Mouse (Mus musculus) adrenal gland, postnatal 25 days (tissue): ENCODE measurements around the gene Anp32b. TPM values are rescaled to one million over a fixed set of nuclear protein-coding genes. Genes with fewer than 3 reads are reported as not detected.
A peak's percentile ranks its signal among the peaks of the same experiment; 100 is the strongest.

Experiments used
- DNase-seq: peaks from one replicate; pipeline ENCODE4 v3.0.0; 2021; ENCODE audit warnings: mixed read lengths
- long read RNA-seq: library from polyadenylated mRNA; stranded (forward); transcript quantifications from one replicate; pipeline ENCODE4 v2.0.0, GENCODE M21; 2021
- total RNA-seq: library from RNA; stranded (reverse); gene quantifications from 2 replicates; pipeline ENCODE4 v1.2.3, GENCODE M21; 2021

The Anp32b gene
- 140 and 161 TPM in 2 replicates for total RNA-seq
- long read RNA-seq, transcript Anp32b-201 (7 exons, 1,716 nt): major isoform, 137 of 165 reads
- long read RNA-seq, partial matches to known transcripts: 9 of 165 reads
- long read RNA-seq, other reads (novel, unspliced or antisense): 19 of 165 reads

DNA sequence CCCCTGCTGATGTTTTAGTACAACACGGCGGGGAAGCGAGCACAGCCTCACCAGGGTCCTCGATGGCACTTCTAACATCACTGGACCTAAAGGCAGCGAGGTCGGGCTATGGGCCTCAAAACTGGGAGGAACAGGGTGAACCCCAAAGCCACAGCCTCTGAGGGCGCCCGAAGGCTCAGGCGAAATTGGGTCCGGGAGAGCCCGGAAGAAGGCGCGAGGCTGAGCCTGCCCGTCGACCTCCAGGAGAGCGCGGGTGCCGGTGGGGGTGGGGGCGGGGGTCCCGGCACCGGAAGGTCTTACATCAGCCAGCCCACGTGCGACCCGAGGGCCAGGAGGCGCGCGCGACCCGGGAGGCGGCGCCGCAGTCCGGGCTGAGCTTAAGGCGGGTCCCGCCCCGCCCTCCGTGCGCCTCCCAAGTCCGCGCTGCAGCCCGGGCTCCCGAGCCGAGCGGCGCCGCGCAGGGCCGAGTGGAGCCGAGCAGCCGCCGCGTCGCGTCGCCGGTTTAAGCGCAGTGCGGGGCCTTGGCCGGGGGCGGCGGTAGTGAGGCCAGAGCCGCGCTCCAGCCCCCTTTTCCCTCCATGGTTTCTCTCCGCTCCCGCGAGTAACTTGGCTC lies at the start of gene Anp32b:
Gene Anp32b, plus strand, starts transcription at position 384 of the 613 bp plus-strand sequence.
- peak; percentile 94 for DNase-seq

GRCm38 (mm10) chr4:46404042-46404795 lies 46.5 kb upstream of the Anp32b start:
- DNase-seq: no peak

DNA sequence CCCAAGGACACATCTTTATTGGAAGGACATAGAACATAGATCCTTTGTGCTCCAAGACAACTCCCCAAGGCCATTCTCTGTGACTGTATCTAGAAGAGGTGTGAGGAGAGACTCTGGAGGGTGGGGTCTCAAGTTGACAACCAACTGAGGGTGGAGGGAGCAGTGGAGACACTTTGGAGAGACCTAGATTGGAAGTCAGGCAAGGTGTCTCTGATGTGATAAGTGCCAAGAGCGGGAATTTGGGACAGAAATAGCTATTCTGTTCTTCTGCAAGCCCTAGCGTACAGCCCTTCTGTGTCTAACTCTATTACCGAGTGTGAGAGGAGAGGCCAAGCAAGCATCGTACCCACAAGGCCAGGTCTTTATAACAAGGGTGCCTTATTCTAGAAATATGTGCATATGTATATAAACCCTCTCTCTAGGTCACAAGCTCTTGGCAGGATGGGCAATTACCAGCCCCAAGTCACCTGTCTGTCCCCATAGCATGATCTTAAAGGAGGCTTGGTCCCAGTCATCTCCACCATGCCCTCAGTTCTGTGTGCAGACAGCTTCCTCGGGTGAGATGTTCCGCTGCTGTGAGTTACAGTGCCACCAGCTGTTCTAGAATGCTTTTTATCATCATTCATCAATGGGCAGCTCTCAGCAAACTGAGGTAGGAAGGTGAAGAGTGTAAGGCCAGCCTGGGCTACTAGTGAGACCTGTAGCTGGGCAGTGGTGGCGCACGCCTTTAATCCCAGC lies 43.6 kb upstream of the Anp32b start:
- DNase-seq: no peak

DNA sequence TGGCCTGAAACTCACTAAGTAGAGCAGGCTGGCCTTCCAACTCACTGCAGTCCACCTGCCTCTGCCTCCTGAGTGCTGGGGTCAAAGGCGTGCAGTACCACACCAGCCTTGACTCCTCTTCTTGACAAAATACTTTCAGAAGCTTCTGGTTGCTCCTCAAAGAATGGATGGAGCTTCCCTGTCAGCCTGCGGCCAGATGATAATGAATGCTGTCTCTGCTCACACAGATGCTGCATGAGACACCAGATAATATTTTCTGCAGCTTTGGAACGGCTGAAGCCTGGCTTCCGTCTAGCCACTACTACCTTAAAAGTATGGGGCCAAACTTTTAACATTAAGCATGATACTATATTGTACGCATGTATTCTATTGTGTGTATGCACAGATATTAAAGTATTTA lies 40.0 kb upstream of the Anp32b start:
- DNase-seq: no peak

DNA sequence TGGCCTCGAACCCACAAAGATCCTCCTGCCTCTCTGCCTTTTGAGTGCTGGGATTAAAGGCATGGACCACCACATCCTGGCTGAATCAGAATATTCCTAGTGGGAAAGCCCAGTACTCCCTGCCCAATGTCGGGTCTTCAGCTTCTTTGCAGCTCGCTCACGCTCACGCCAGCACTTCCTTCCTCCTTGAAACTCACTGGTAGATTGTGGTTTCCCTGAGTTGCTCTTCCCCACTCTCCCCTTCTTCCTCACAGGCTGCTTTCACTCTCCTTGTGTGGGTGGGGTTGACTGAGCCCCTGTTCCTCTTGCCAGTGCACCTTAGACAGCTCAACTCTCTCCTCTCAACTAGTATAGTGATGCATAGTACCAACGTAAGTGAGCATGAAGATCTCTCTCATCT lies 39.2 kb upstream of the Anp32b start:
- no peak for DNase-seq

GRCm38 (mm10) chr4:46412113-46412512 lies 38.6 kb upstream of the Anp32b start:
- no peak for DNase-seq

GRCm38 (mm10) chr4:46413406-46413805 lies 37.3 kb upstream of the Anp32b start, which contains the start of gene Hemgn:
Gene Hemgn, minus strand, starts transcription at chr4:46413506.
- no peak for DNase-seq

GRCm38 (mm10) chr4:46417491-46417890 lies 33.2 kb upstream of the Anp32b start:
- DNase-seq: peak; percentile 15

GRCm38 (mm10) chr4:46418851-46419250 lies 31.9 kb upstream of the Anp32b start:
- no peak for DNase-seq

GRCm38 (mm10) chr4:46422625-46423024 lies 28.1 kb upstream of the Anp32b start:
- DNase-seq: no peak

DNA sequence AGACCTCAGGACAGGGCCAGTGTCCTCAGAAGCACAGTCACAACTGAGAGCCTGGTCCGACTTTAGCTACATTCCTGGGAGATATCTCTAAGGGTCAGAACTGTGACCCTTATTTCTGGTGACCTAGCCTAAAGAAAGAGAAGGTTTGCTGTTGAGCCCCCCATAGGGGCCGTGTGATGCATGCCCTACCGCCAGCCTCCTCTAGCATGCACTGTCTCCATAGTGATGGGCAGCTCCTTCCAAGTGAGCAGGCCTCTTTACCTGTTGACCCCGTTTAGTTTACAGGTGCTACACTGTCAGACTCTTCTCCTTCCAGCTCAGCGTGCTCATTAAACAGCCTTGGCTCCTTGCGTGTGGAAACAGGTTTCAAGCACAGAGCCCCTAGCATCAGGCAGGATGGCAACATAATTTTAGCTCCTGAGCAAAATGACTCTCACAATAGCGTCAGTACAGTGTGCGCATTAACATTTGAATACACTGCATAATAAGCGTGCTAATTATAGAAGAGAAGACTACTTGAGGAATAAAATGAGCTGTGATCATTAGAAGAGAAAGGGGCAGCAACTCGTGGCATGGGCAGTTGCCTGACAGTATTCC lies 21.7 kb upstream of the Anp32b start:
- no peak for DNase-seq

DNA sequence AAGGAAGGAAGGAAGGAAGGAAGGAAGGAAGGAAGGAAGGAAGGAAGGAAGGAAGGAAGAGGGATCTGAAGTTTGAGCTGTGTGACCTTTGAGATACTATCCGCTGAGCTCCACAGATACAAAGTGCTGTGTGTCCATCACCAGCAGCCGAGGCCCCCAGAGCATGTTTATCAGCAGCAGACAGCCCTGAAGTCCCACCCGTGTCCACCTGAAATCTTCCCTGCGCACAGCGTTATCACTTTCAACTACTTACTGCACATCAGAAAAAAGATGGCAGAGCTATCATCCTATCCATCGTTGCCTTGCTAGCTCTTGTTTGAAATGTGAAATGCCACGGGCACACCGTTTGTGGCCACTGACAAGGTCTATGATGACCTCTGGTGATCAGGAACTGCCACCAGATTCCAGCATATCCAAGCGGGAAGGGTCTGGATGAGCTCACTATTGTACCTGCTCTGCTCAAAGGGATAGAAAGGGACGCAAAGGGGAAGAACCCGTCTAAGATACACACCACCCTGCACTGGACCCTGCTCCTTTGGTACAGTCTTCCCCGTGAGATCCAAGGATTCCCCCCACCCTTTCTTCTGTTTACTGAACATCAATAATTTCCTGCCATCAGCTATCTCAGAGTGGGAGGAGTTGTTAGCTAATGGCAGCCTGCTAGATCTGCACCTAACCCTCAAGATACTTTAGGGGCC lies 18.2 kb upstream of the Anp32b start:
- no peak for DNase-seq

DNA sequence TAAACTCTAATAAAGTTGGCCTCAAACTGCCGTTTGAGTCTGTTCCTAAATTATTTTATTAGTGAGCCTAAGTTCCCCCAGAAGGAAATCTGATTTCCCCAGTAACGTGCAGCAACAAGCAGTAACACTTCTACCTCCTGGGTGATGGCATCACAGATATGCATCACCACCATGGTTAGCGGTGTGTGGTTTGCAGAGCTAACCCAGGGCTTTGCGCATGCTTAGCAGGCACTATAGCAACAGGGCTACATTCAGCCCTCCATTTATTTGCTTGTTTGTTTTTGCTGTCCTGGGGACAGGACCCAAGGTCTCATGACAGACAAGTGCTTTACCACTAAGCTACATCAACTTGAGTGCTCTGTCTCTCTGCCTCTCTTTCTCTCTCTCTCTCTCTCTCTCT lies 8.2 kb upstream of the Anp32b start:
- DNase-seq: no peak

DNA sequence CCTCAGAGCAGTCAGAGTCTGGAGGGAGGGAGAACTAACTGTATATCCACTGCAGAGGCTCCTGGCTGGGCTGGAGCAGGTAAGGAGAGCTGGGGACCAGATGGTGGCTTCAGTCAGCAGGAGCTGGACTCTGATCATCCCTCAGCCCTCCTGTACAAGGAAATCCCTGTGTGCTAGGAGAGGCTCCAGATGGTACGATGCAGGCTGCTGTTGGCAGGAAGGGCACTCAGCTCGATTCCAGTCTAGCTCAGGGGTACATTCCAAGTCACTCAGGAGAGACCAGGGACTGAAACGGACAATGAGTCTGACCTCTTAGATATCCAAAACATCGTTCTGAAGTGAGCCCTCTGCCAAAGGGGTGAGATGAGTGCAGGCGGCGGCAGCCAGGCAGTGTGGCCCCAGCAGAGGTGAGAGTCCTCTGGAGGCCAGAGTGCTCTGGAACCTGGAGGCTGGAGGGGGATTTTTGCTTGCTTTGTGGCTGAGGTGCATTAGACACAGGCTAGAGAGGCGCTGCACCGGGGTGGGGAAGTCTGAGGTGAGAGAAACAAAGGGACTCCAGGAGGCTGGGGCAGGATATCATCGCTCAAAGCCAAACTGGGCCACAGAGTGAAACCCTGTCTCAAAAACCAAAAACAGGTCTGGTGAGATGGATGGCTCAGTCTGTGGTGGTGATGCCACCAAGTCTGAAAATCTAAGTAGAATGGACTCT lies 5.3 kb upstream of the Anp32b start:
- DNase-seq: no peak

DNA sequence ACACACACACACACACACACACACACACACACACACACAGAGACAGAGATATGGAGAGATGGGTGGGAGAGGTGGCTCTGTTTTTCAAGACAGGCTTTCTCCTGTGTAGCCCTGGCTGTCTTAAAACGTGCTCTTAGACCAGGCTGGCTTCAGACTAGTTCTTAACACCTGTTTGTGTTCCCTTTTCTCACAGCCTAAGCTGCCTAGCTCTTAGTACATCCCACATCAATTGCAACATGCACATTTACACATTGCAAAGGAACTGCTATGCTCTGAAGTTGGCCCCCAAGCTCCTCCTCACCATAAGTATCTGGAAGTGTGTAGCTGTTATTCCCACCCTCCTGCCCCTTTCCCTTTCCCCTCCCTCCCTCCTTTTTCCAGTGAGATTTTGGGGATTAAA lies 3.2 kb upstream of the Anp32b start:
- no peak for DNase-seq

DNA sequence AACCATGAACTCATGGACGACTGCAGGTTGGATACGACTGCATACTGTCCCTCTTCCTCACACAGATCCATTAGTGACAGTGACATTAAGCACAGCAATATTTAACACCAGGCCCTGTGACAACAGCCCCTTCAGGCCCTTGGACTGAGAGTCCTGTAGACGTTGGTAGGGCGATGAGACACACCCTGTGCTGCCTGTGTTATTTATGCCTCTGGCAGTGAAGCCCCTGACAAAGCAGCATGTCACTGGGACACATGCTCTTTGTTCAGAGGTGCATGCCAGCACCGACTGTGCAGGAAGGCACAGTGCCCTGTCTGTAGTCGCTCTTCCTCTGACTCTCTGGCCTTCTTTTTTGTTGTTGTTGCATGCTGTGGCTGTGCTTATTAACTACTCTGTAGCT lies 1.8 kb upstream of the Anp32b start:
- no peak for DNase-seq

DNA sequence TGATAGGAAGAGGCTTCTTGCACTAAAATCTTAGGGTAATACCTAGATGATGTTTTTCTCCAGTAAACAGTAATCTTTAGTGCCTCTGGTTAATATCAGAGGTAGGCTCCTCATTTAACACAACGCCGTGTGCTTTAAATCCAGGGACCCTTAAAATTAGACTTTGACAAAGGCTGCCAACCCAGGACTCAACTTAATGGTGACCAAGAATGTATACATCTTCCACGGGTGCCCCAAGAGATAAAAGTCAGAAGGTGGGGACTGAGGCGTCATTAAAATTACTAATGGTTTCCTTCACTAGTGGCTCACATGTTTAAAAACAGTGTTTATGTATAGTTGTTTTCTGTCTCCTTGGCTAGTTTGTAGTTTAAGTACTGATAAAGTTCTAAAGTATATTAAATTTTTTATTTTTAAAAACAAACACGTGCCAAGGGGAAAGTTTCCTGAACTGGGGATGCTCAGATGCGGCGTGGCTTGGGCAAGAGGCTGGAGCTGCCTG lies 633 bp upstream of the Anp32b start:
- no peak for DNase-seq

- peak; percentile 78 for DNase-seq
Measured at GRCm38 (mm10) chr4:46451240-46451757, 597 bp downstream of the Anp32b start.

GRCm38 (mm10) chr4:46451758-46452480 lies 1.2 kb downstream of the Anp32b start:
- DNase-seq: peak; percentile 70

- DNase-seq: peak; percentile 66
Measured at GRCm38 (mm10) chr4:46452481-46452850, 1.8 kb downstream of the Anp32b start.
